Mouse (Mus musculus) forebrain, embryonic 12.5 days (tissue): ENCODE results near the gene Ryr3. TPM values are rescaled to one million over a fixed set of nuclear protein-coding genes. Genes with fewer than 3 reads are reported as not detected.
A peak's percentile ranks its signal among the peaks of the same experiment; 100 is the strongest.

Source experiments
- ATAC-seq: fragments of 200-750 bp; cut with Nextera tagmentation; 2 replicates; pipeline ENCODE4 v1.8.0; 2017; ENCODE audit warnings: moderate TSS enrichment; ENCODE audit not compliant: low FRiP score
- H3K27ac ChIP-seq: fragments of 300-500 bp; sonication (generic); 2 replicates; pipeline ENCODE4 v1.5.1; 2016; ENCODE audit warnings: mild to moderate bottlenecking
- H3K27me3 ChIP-seq: fragments of 300-500 bp; sonication (generic); 2 replicates; pipeline ENCODE4 v1.6.1; 2016; ENCODE audit warnings: mild to moderate bottlenecking
- H3K36me3 ChIP-seq: fragments of 300-500 bp; sonication (generic); replicated peaks from 2 replicates; pipeline ENCODE4 v1.6.1; 2016; ENCODE audit warnings: mild to moderate bottlenecking
- H3K4me1 ChIP-seq: fragments of 300-500 bp; sonication (generic); 2 replicates; pipeline ENCODE4 v1.6.1; 2016
- H3K4me2 ChIP-seq: fragments of 300-500 bp; sonication (generic); 2 replicates; pipeline ENCODE4 v1.6.1; 2016; ENCODE audit warnings: mild to moderate bottlenecking, moderate library complexity
- H3K4me3 ChIP-seq: fragments of 300-500 bp; sonication (generic); replicated peaks from 2 replicates; pipeline ENCODE4 v1.5.1; 2016; ENCODE audit warnings: mild to moderate bottlenecking
- H3K9ac ChIP-seq: fragments of 300-500 bp; sonication (generic); 2 replicates; pipeline ENCODE4 v1.6.1; 2016; ENCODE audit warnings: mild to moderate bottlenecking
- H3K9me3 ChIP-seq: fragments of 300-500 bp; sonication (generic); 2 replicates; pipeline ENCODE4 v1.6.1; 2016
- WGBS: fragments of 180-500 bp; shearing (Covaris S2); methylation state at CpG from one replicate; pipeline ENCODE4 v1.1.7; 2016; 5-methylcytosine and 5-hydroxymethylcytosine counted together
- polyA plus RNA-seq: library from polyadenylated mRNA; unstranded; fragments of >200 nt; fragmentation: Nextera tagmentation; extraction: Ambion mirVana; gene quantifications from 2 replicates; pipeline ENCODE4 v1.2.1, GENCODE M21; 2016

The Ryr3 gene
- polyA plus RNA-seq, 1 experiment from 2014 or later, result 1.6 TPM

DNA sequence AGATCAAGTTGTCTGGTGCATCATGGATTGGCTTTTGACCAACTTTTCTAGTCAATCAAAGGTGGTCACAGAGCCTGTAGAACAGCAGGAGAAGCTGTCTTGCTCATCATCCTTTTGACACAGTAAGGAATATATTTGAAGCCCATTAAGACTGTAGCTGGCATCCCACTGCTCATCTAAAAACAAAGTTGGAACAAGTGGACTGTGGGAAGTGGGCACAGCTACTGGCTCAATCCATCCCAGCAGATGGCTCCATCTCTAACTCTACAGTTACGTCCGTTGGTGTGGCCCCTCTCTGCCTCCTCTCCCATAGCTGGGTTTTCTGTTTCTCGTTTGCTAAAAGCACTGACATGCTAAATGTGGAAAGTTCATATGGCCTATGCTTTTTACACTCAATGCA, 400.9 kb downstream of the Ryr3 start:
- no peak overlapping the region for H3K27ac ChIP-seq
- H3K9me3 ChIP-seq, result no peaks in the 10 kb centered on the region
- no peak overlapping the region for H3K4me2 ChIP-seq
- no peak overlapping the region for H3K4me3 ChIP-seq
- H3K4me1 ChIP-seq, result no peaks in the 10 kb centered on the region
- H3K9ac ChIP-seq, result no peak overlapping the region
- no peaks in the 10 kb centered on the region for H3K27me3 ChIP-seq
- no peaks in the 10 kb centered on the region for H3K36me3 ChIP-seq
- WGBS, result 81% methylated on average over 3 of the region's 3 CpGs
- ATAC-seq, result no peak

DNA sequence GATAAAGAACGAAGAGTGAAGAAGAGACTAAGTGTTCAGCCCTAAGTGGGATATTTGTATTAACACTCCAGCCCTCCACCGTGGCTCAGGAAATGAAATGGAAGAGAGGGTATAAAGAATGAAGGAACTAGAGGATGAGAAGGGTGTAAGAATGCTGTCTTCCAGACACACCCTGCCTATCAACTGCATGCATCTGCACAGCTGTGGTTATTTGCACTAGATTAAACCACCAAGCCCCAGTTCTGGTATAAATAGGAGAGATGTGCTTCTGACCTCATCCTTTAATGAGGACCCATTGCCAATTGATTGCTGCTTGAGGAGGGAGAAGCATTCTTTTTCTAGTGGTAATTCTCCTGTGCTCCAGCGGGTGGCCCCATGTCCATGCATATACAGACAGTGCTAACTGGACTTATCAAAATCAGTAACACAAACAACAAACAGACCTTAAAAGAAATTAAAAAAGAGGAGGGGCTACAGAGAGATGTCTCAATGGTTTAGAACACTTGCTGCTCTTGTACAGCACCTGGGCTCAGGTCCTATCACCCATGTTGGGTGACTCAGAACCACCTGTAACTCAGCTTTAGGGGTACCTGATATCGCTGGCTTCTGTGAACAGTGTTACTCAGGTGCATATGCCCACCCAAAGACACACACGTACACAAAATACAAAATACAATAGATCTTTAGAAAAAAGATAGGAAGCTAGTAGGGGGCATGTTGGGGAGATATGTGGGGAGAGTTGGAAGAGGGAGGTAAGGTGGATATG, 404.1 kb downstream of the Ryr3 start:
- Histone ChIP-seq H3K27ac (no peak overlapping the region), H3K9ac (no peak overlapping the region)
- WGBS, result 75% methylated on average over 5 of the region's 5 CpGs

DNA sequence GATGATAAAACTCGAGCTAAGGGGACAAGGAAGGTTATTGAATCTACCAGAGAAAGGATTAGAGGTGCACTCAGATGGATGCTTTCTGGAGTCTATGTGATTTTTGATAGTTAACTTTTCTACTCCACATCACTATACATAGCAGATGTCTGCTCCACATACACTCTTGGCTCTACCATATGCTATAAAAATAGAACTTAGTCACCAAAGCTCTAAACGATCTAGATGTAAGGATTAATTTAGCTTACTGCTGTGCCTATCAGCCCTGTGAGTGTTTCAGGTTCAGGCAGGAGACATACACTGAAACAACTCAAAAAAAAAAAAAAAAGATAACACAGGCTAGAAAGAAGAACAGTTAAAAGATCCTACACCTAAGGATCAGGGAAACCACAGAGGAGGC, 410.9 kb downstream of the Ryr3 start:
- Histone ChIP-seq H3K27me3 (no peaks in the 10 kb centered on the region), H3K9ac (no peak overlapping the region), H3K4me2 (no peak overlapping the region), H3K36me3 (no peaks in the 10 kb centered on the region), H3K4me1 (no peaks in the 10 kb centered on the region), H3K4me3 (no peak overlapping the region), H3K27ac (no peak overlapping the region), H3K9me3 (no peaks in the 10 kb centered on the region)
- no peak for ATAC-seq
- WGBS, result 75% methylated on average over 2 of the region's 2 CpGs

More for the DNA sequence above, 404.1 kb downstream of the Ryr3 start:
- no peak overlapping the region for H3K4me2 ChIP-seq
- peak; percentile 57; the same call in 1 of the 2 replicates for ATAC-seq
- no peaks in the 10 kb centered on the region for H3K27me3 ChIP-seq
- H3K4me1 ChIP-seq, result no peaks in the 10 kb centered on the region
- no peak overlapping the region for H3K4me3 ChIP-seq
- no peaks in the 10 kb centered on the region for H3K36me3 ChIP-seq
- H3K9me3 ChIP-seq, result no peaks in the 10 kb centered on the region

DNA sequence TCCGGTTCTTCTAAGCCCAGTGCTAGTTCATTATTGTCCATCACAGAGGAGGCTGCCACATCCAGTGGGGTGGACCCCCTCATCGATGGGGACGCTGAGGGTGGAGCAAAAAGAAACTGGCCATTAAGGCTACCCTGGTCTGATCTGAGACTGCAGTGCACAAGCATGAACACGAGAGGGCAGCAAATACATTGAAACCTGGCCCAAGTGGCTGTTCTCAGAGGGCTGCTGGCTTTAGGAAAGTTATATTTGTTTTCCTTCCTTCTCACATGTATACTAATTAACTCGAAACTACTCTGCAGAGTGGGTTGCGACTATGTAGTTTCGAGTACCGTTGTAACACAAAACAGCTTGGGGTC, 416.9 kb downstream of the Ryr3 start:
- Histone ChIP-seq H3K4me1 (no peaks in the 10 kb centered on the region), H3K27me3 (no peaks in the 10 kb centered on the region), H3K36me3 (no peaks in the 10 kb centered on the region), H3K4me3 (no peak overlapping the region), H3K9ac (no peak overlapping the region), H3K9me3 (no peaks in the 10 kb centered on the region), H3K4me2 (no peak overlapping the region), H3K27ac (no peak overlapping the region)
- peak; percentile 85; the same call in 1 of the 2 replicates for ATAC-seq
- WGBS, result 16% methylated on average over 8 of the region's 8 CpGs

DNA sequence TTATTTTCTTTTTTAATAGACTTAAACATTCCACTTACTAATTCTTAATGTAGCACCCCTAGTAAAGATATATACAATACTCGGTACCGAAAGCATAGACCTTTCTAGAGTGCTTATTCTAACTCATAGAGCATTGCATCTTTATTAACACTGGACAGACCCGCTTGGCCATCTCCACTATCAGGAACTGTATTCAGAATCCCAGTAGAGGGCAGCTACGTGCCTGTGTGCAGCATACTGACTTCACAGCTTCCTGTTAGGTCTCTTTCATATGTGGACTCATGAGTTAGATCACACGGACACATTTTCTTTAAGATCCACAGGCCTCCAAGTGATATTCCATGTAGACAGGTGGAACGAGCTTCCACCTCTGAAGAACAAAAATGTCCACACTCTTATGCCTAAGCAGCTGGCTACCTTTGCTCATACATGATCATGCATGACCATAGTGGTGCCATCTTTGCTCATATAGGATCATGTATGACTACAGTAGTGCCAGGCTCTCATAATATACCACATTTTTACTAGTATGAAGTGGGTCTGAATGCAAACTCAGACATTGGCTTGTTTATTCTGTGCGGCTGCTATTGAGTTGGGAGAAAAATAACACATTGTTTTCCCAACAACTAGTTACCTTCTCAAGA, 417.4 kb downstream of the Ryr3 start:
- WGBS, result 84% methylated on average over 7 of the region's 7 CpGs
- no peak overlapping the region for H3K9ac ChIP-seq
- ATAC-seq, result peak; percentile 37; the same call in 1 of the 2 replicates
- H3K4me1 ChIP-seq, result no peaks in the 10 kb centered on the region
- no peaks in the 10 kb centered on the region for H3K36me3 ChIP-seq
- no peak overlapping the region for H3K27ac ChIP-seq
- no peaks in the 10 kb centered on the region for H3K27me3 ChIP-seq
- no peaks in the 10 kb centered on the region for H3K9me3 ChIP-seq
- H3K4me3 ChIP-seq, result no peak overlapping the region
- no peak overlapping the region for H3K4me2 ChIP-seq

DNA sequence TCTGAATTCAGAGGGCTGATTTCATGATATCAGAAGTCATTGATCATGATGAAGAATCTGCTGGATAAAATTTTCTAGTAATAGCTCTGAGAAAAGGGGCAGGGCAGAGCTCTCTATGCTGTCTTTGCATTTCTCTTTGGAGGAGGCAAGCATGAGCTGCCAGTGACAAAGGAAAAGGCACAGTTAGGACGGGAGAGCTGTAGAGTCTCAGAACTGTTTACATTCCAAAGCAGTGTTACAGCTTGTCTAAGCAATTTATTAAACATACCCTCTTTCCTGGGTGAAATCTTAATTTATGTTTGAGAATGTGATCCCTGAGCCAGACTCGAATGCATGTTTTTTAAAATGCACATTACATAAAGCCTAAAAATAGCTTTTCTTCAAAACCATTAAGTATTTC, 435.3 kb downstream of the Ryr3 start:
- Histone ChIP-seq H3K27ac (no peak overlapping the region), H3K4me1 (no peaks in the 10 kb centered on the region), H3K4me2 (no peak overlapping the region), H3K27me3 (no peaks in the 10 kb centered on the region), H3K9ac (no peak overlapping the region), H3K4me3 (no peak overlapping the region), H3K9me3 (no peaks in the 10 kb centered on the region), H3K36me3 (no peaks in the 10 kb centered on the region)
- 67% methylated on average over 2 of the region's 2 CpGs for WGBS
- no peak for ATAC-seq

DNA sequence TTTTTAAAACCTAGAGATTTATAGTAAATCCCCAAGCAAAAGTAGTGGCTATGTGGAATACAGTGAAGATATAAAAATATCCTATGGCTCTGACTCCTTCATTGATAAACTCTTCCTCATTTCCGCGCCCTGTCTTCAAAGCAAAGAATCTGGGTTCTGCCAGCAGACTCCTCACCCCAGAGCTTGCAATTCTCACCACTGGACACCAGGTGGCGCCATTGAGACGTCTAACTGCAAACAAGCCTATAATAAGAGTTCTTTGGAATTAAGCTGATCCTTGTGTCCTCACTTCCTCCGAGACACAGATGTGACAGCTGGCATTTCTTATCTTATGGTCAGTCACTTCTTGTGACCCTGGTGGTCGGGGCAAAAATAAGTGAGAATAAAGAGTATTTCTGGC, 442.1 kb downstream of the Ryr3 start:
- no peak for ATAC-seq
- no peak overlapping the region for H3K4me2 ChIP-seq
- WGBS, result 32% methylated on average over 6 of the region's 6 CpGs
- H3K9ac ChIP-seq, result no peak overlapping the region
- H3K4me1 ChIP-seq, result no peaks in the 10 kb centered on the region
- H3K27me3 ChIP-seq, result no peaks in the 10 kb centered on the region
- H3K27ac ChIP-seq, result no peak overlapping the region
- no peak overlapping the region for H3K4me3 ChIP-seq
- H3K36me3 ChIP-seq, result no peaks in the 10 kb centered on the region
- no peaks in the 10 kb centered on the region for H3K9me3 ChIP-seq

DNA sequence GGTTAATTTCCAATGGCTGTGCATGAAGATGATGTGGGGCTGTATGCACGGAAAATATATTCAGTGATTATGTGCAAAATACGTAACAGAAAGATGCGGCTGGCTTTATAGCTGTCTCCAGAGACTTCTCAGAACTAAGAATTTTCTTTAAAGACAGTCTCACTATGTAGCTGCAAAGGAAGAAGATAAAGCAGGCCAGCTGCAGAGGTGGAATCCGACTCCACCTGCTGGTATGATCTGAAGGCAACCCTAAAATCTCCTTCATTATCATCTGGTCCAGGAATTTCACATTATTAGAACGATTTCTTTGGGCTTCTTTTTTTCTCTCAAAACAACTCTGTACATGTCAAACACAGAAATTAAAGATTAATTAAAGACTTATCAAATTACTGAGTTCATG, 449.2 kb downstream of the Ryr3 start:
- 74% methylated on average over 5 of the region's 5 CpGs for WGBS

DNA sequence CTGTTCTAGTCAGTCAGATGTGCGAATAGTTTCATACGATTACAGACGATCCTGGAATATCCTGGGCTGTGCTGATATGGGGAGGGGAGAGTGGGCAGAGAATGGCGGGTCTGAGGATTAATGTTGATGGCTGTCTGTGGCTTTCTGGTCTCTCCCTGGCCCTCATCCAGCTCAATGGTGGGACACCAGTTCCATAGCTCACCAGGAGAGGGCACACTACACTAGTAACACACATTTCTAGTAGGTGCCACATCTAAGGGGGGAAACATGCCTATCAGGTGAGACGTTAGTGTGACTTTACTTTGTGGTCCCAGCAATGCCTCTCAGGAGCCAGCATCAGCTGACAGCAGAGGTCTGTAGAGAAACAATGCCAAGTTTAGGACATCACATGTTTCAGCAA, 451.9 kb downstream of the Ryr3 start:
- Histone ChIP-seq H3K4me1 (0 out of 2 replicates have a peak, but pooled peaks cover 3% of the 10 kb centered on the region), H3K4me3 (no peak overlapping the region), H3K27me3 (no peaks in the 10 kb centered on the region), H3K27ac (no peak overlapping the region), H3K9ac (no peak overlapping the region), H3K9me3 (no peaks in the 10 kb centered on the region), H3K36me3 (no peaks in the 10 kb centered on the region), H3K4me2 (no peak overlapping the region)
- ATAC-seq, result 0 out of 2 replicates have a peak, but pooled peaks have one; percentile 30
- WGBS, result 73% methylated on average over 5 of the region's 5 CpGs

More for the DNA sequence above, 449.2 kb downstream of the Ryr3 start:
- H3K27ac ChIP-seq, result no peak overlapping the region
- no peaks in the 10 kb centered on the region for H3K36me3 ChIP-seq
- H3K4me3 ChIP-seq, result no peak overlapping the region
- no peak overlapping the region for H3K4me2 ChIP-seq
- H3K9me3 ChIP-seq, result no peaks in the 10 kb centered on the region
- H3K27me3 ChIP-seq, result no peaks in the 10 kb centered on the region
- H3K4me1 ChIP-seq, result no peaks in the 10 kb centered on the region
- 0 out of 2 replicates have a peak, but pooled peaks have one; percentile 55 for ATAC-seq
- no peak overlapping the region for H3K9ac ChIP-seq

DNA sequence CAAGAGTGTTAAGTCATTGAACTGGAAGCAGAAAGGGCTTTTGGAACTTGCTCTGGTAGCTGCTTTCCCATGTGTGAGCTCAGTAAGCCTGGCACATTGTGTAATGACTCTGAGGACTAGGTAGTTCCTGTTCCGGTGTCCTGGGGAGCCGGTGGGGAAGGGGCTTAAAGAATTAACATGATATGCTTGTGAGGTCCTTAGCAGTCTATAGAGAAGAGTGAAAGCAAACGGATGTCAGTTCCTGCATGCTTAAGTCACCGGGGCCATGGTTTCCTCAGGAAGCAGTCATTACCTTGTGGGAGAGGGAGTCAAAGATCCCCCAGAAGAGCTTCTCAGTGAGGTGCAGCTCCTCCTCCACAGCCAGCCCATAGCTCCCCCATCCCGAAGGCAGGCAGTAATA, 452.6 kb downstream of the Ryr3 start:
- Histone ChIP-seq H3K4me1 (0 out of 2 replicates have a peak, but pooled peaks cover 3% of the 10 kb centered on the region), H3K36me3 (no peaks in the 10 kb centered on the region), H3K9ac (no peak overlapping the region), H3K27me3 (no peaks in the 10 kb centered on the region), H3K27ac (no peak overlapping the region), H3K4me3 (no peak overlapping the region), H3K9me3 (no peaks in the 10 kb centered on the region), H3K4me2 (no peak overlapping the region)
- ATAC-seq, result no peak
- WGBS, result 69% methylated on average over 5 of the region's 5 CpGs

DNA sequence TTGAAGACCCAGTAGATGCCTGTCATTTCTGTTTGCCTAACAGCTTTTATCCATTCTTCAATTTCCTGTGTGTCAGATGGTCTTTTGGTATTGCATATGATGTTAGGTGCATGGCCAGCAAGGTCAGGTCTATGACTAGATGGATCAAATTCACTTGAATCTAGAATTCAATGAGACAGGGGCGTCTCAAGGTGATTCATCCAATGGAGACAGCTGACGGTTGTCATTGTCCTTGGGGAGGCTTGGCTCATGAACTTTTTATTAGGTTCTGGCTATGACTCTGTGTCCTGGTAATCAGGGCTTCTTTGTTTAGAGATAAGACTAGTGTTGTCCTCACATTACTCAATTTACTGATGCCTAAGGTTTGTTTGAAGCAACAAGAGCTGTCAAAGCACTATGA, 454.9 kb downstream of the Ryr3 start:
- WGBS, result 84% methylated on average over 2 of the region's 2 CpGs

DNA sequence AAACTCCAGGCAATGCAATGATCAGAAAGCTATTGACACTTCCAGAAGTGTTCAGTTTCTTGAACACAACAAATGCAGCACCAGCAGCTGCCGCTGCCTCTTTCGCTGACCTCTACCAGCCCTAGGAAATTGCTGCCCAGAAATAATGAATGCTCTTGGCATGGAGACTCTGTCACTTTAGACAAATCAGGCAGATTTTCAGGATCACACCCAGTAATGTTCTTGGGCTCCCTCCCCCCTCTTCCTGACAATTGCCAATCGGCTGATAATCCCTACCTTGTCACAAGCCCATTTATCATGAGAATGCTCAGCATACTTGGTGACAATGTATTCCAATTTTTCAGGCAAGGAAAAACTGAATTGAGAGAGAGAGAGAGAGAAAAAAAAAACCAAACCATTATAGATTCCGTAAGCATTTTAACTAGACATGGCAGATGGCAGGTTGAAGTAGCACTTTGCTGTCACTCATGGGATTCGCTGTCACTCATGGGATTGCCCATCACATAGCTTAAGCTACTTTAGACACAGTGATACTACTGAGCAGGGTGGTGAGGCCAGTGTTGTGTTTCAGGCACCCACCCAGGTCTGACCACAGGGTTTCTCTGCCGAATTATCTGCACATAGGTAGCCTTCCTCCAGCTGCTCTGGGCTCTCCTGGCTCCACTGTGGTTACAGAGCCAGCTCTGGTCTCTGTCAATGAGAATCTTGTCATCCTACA, 455.5 kb downstream of the Ryr3 start:
- Histone ChIP-seq H3K36me3 (no peaks in the 10 kb centered on the region), H3K4me2 (no peak overlapping the region), H3K9ac (no peak overlapping the region), H3K4me3 (no peak overlapping the region), H3K27me3 (no peaks in the 10 kb centered on the region), H3K27ac (peak overlapping the region; percentile 42; the same call in 1 of the 2 replicates), H3K9me3 (no peaks in the 10 kb centered on the region), H3K4me1 (0 out of 2 replicates have a peak, but pooled peaks cover 3% of the 10 kb centered on the region)
- peak; percentile 27; the same call in 1 of the 2 replicates for ATAC-seq
- WGBS, result 69% methylated on average over 6 of the region's 6 CpGs

More for the DNA sequence above, 454.9 kb downstream of the Ryr3 start:
- H3K27ac ChIP-seq, result no peak overlapping the region
- H3K4me2 ChIP-seq, result no peak overlapping the region
- H3K4me1 ChIP-seq, result 0 out of 2 replicates have a peak, but pooled peaks cover 3% of the 10 kb centered on the region
- H3K9me3 ChIP-seq, result no peaks in the 10 kb centered on the region
- no peak overlapping the region for H3K9ac ChIP-seq
- no peak for ATAC-seq
- no peaks in the 10 kb centered on the region for H3K36me3 ChIP-seq
- H3K4me3 ChIP-seq, result no peak overlapping the region
- H3K27me3 ChIP-seq, result no peaks in the 10 kb centered on the region
